Mouse (Mus musculus): ENCODE results near the gene Pigv.

DNA sequence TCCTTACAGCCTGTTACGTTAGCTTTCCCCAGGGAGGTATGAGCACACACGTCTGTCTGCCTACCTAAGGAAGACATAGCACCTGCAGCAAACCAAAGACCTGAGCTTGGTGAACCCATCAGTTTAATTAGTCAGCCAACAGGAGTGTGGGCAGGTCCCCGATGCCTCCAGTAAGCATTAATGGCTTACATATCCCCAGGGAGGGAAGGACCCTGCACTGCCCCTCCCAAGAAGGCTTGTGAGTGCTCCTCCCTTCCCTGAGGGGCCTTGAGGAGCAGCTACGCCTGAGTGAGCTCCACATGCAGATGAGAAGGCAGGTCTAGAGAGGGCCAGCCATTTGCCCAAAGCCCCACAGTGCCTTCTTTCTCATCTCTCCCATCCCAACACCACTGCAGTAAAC lies 16.2 kb downstream of the Pigv start:
- TF ChIP-seq CTCF (IDR thresholded peaks at IDR 0.05; ENCODE audit: low read depth, low read length) (no peak), TAL1 (conservative IDR thresholded peaks at IDR 0.05; ENCODE audit: low read depth, low read length) (no peak), GATA1 (IDR thresholded peaks at IDR 0.05; ENCODE audit: borderline replicate concordance, low read length) (no peak), GATA2 (IDR thresholded peaks at IDR 0.05; ENCODE audit: borderline replicate concordance, low read depth, low read length) (no peak)

Data from G1E (cell line).